Mouse (Mus musculus) ES-Bruce4 (cell line): ENCODE measurements around the gene Sox13. TPM values are rescaled to one million over a fixed set of nuclear protein-coding genes. Genes with fewer than 3 reads are reported as not detected.
A peak's percentile ranks its signal among the peaks of the same experiment; 100 is the strongest.

Experiments
- H3K27ac ChIP-seq: 2 replicates; pipeline ENCODE4 v1.5.1; 2012; ENCODE audit warnings: low read length, inconsistent platforms; ENCODE audit not compliant: insufficient read depth
- H3K27me3 ChIP-seq: 2 replicates; pipeline ENCODE4 v1.6.1; 2012; ENCODE audit warnings: mild to moderate bottlenecking, low read length, inconsistent platforms; ENCODE audit not compliant: control insufficient read depth, poor library complexity, insufficient read depth, severe bottlenecking
- H3K36me3 ChIP-seq: 2 replicates; pipeline ENCODE4 v1.6.1; 2012; ENCODE audit warnings: inconsistent platforms, mild to moderate bottlenecking, low read length, moderate library complexity; ENCODE audit not compliant: control insufficient read depth, poor library complexity, insufficient read depth, severe bottlenecking
- H3K4me1 ChIP-seq: one replicate; pipeline ENCODE4 v1.8.1; 2011; ENCODE audit warnings: low read length; ENCODE audit not compliant: control insufficient read depth, insufficient read depth
- H3K4me3 ChIP-seq: 2 replicates; pipeline ENCODE4 v1.5.1; 2011; ENCODE audit warnings: low read depth, mild to moderate bottlenecking, low read length
- H3K9ac ChIP-seq: 2 replicates; pipeline ENCODE4 v1.6.1; 2012; ENCODE audit warnings: low read depth, mild to moderate bottlenecking, inconsistent platforms; ENCODE audit not compliant: poor library complexity, severe bottlenecking
- H3K9me3 ChIP-seq: replicated peaks from 2 replicates; pipeline ENCODE4 v1.6.1; 2012; ENCODE audit warnings: mild to moderate bottlenecking, low read length, inconsistent platforms; ENCODE audit not compliant: control insufficient read depth, poor library complexity, insufficient read depth, severe bottlenecking
- CTCF ChIP-seq: IDR thresholded peaks from one replicate; pipeline ENCODE4 v1.8.1; 2011; ENCODE audit warnings: low read depth, low read length
- EP300 ChIP-seq: IDR thresholded peaks from 2 replicates; pipeline ENCODE4 v1.6.1; 2011; ENCODE audit warnings: low read depth, low read length; ENCODE audit not compliant: insufficient read depth
- POLR2A ChIP-seq: IDR thresholded peaks from one replicate; pipeline ENCODE4 v1.8.1; 2011; ENCODE audit warnings: low read length; ENCODE audit not compliant: insufficient read depth
- polyA plus RNA-seq: library from polyadenylated mRNA; stranded (reverse); fragments of >200 nt; gene quantifications from 2 replicates; pipeline ENCODE4 v1.2.4, GENCODE M21; 2011; ENCODE audit warnings: low read depth; ENCODE audit not compliant: missing spikeins, insufficient read depth, insufficient read length

Gene Sox13
- polyA plus RNA-seq, 1 experiment = 22.8 TPM

DNA sequence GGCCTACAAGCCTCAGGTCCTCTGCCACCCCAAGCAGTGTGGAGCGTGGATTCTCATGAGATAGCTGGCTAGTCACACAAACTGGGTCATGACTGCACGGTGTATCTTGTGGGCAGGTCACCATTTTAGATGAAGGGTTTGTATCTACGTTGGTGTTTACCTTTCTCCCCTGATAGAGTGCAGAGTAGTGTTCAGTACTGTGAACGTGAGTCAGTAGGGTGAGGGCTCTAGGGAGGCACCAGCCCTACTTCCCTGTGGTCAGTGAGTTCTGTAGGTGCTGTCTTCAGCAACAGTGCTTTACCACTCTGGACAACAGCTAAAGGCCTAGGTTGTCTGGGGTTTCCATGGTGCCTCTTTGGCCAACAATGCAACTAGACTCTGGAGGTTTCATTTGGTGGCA lies 20.2 kb downstream of the Sox13 start:
- H3K9ac ChIP-seq = no peak overlapping the region
- no peak overlapping the region for H3K27ac ChIP-seq
- peaks cover 2% of the 10 kb centered on the region for H3K4me1 ChIP-seq
- TF ChIP-seq CTCF (no peak), EP300 (no peak), POLR2A (no peak)
- H3K27me3 ChIP-seq = no peaks in the 10 kb centered on the region
- no peaks in the 10 kb centered on the region for H3K9me3 ChIP-seq
- H3K4me3 ChIP-seq = no peak overlapping the region
- H3K36me3 ChIP-seq = no peaks in the 10 kb centered on the region

DNA sequence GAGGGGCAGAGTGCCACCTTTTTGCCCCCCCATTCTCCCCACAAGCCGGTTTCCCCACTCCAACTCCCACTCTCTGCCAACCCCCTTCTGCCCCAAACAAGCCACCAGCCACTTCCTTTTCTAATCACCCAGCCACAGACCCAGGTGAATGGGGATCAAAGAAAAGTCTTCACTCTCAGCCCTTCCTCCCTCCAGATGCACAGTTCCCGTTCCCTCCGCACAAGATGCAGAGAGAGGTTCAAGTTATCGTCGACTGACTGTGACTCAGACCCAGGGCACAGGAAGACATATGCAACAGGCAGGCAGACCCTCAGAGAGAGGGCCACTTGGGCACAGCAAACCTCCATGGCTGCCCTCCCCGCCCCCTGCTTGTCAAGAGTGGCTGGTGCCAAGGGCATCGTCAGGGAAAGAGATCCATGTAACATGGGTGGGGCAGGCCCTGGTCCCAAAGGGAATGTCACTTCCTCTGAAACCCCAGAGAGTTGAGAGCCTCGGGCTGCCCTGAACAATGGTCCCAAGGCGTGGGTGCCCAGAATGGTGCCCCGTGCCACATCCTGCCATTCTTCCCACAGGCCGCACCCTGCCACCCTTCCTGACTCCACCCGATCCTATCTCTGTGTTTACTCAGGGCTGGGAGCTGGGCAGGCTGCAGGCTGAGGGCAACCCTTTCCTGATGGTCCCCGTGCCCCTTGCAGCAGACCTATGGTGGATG lies 24.0 kb downstream of the Sox13 start:
- H3K4me1 ChIP-seq = peaks cover 14% of the 10 kb centered on the region
- no peaks in the 10 kb centered on the region for H3K9me3 ChIP-seq
- no peak overlapping the region for H3K4me3 ChIP-seq
- no peaks in the 10 kb centered on the region for H3K27me3 ChIP-seq
- H3K27ac ChIP-seq = no peak overlapping the region
- no peak overlapping the region for H3K9ac ChIP-seq
- no peak for TF ChIP-seq EP300
- no peak for TF ChIP-seq POLR2A
- TF ChIP-seq CTCF = no peak
- H3K36me3 ChIP-seq = no peaks in the 10 kb centered on the region

DNA sequence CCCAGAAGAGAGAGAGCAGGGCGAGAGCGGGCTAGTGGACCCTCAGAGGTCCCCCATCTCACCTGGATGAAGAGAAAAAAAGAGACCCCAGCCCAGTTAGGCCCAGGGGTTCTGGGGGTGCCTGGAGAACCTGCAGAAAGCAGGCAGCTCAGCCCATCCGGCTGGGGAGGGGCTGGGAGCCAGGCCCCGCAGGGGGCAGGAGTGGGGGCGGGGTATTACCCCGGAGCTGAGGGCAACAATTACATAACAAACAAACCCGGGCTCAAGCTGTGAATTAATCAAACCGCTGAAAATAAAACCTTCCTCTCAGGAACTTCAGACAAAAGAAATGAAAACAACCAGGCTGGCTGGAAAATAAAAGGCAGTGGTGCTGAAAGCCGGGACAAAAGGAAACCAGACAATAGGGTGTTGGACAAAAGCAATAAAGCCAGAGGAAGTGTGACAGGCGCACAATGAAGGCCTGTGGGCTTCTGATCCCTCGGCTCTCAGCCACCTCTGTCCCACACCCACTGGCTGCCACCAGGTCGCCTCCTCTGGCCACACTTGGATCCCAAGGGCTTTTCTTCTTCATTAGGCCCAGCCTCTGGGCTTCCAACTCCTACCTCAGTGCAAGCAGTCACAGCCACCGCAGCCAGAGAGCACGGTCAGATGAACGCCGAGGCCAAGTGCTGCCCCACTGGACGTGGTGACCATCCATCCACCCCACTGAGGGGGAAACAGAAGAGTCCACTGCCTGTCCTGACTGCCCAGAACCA lies 26.5 kb downstream of the Sox13 start:
- H3K9ac ChIP-seq = no peak overlapping the region
- H3K36me3 ChIP-seq = no peaks in the 10 kb centered on the region
- no peak overlapping the region for H3K4me3 ChIP-seq
- TF ChIP-seq CTCF = no peak
- TF ChIP-seq POLR2A = no peak
- TF ChIP-seq EP300 = no peak; the same call in none of the 2 replicates
- peak overlapping the region; percentile 24; the same call in 1 of the 2 replicates for H3K27ac ChIP-seq
- no peaks in the 10 kb centered on the region for H3K27me3 ChIP-seq
- H3K9me3 ChIP-seq = no peaks in the 10 kb centered on the region
- H3K4me1 ChIP-seq = peaks cover 18% of the 10 kb centered on the region

DNA sequence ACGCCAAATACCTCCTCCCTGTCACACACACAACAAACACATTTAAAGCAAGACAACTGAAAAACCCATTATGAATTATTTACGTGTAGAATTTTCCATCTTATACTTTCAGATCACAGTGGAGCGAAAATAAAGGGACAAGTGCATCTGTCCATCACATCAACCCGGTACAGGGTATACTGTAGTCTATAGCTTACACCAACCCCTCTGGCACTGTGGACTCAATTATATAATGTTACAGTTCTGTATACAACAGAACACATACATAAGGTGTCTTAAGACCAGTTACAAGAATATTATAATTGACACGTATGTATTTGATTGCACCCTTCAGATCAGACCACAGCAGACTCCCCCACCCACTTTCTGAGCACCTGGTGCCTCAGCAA lies 27.1 kb downstream of the Sox13 start:
- no peaks in the 10 kb centered on the region for H3K36me3 ChIP-seq
- no peaks in the 10 kb centered on the region for H3K27me3 ChIP-seq
- no peak for TF ChIP-seq POLR2A
- TF ChIP-seq EP300 = no peak
- TF ChIP-seq CTCF = no peak
- H3K4me3 ChIP-seq = no peak overlapping the region
- no peak overlapping the region for H3K9ac ChIP-seq
- no peaks in the 10 kb centered on the region for H3K9me3 ChIP-seq
- no peak overlapping the region for H3K27ac ChIP-seq
- peaks cover 18% of the 10 kb centered on the region for H3K4me1 ChIP-seq

DNA sequence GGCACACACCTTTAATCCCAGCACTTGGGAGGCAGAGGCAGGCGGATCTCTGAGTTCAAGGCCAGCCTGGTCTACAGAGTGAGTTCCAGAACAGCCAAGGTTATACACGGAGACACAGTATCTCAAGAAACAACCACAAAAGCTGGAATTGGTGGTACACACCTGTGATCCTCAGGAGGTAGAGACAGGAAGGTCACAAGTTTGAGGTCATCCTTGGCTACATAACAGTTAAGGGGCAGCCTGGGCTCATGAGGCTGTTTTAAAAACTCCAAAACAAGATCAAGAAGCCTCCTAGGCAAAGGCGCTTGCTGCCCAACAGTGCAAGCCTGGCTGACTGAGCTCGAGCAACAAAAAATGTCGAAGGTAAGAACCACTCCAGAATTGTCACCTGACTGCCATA lies 27.5 kb downstream of the Sox13 start:
- no peaks in the 10 kb centered on the region for H3K36me3 ChIP-seq
- no peak overlapping the region for H3K27ac ChIP-seq
- no peak overlapping the region for H3K4me3 ChIP-seq
- H3K27me3 ChIP-seq = no peaks in the 10 kb centered on the region
- no peak for TF ChIP-seq POLR2A
- TF ChIP-seq CTCF = no peak
- no peak for TF ChIP-seq EP300
- H3K9ac ChIP-seq = no peak overlapping the region
- peaks cover 18% of the 10 kb centered on the region for H3K4me1 ChIP-seq
- H3K9me3 ChIP-seq = no peaks in the 10 kb centered on the region

DNA sequence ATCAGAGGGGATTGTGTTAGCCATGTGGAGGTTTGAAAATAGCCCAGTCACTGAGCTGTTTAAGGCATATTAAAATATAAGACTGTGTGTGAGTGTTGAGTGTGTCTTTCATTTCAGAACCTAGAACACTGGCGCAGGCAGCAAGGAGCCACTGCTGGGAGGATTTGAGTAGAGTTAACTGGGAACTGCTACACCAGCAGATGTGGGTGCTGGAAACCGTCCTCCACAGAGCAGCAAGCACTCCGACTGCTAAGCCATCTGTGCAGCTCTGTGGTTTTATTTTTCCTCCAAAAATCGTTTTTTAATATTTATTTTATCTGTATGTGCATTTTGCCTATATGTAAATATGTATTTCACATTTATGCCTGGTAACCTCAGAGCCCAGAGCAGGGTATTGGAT lies 29.5 kb downstream of the Sox13 start:
- no peaks in the 10 kb centered on the region; the same call in 1 of the 2 replicates for H3K9me3 ChIP-seq
- H3K4me3 ChIP-seq = no peak overlapping the region
- peaks cover 22% of the 10 kb centered on the region for H3K4me1 ChIP-seq
- no peak overlapping the region for H3K9ac ChIP-seq
- no peaks in the 10 kb centered on the region for H3K27me3 ChIP-seq
- no peak overlapping the region for H3K27ac ChIP-seq
- no peaks in the 10 kb centered on the region for H3K36me3 ChIP-seq
- TF ChIP-seq CTCF (no peak), POLR2A (no peak), EP300 (no peak)
